Mouse (Mus musculus) neutrophil, adult 5-6 weeks (primary cell): ENCODE results near the gene Olfr1115. TPM values are rescaled to one million over a fixed set of nuclear protein-coding genes. Genes with fewer than 3 reads are reported as not detected.
"Not testable (repeated sequence)": the region's sequence is repeated elsewhere in the genome, so short reads cannot be mapped to it uniquely, and the experiment has no call there.

ENCODE experiments used
- ATAC-seq: fragments of 151-379, 151-347 bp; 2 replicates; pipeline ENCODE4 v1.8.0; 2017; ENCODE audit warnings: mild to moderate bottlenecking, moderate TSS enrichment; ENCODE audit not compliant: insufficient number of reproducible peaks, poor library complexity, low FRiP score, severe bottlenecking; ENCODE audit errors: extremely low read depth
- total RNA-seq: library from RNA; stranded (forward); fragments of 200-1000 nt; gene quantifications from 2 replicates; pipeline ENCODE4 v1.2.3, GENCODE M21; 2017

Olfr1115 gene
- not detected in 2 replicates for total RNA-seq

DNA sequence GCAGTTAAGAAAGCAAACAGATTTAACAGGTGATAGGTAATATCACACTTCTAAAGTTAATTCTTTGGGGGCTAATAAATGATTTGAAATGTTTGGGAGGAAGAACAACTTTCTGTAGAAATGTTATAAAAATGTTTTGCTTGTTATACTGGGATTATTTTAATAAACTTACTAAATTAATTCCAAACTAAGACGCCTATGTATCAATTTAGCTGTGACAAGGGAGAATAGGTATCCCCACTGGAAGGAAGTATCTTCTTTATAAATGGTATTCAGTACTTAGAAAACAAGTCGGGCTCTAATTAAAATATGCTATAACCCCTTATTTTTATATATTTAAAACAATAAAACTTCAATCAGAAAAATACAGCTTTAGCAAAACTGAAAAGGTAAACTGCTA is at the start of gene Olfr1115:
Gene Olfr1115, plus strand, starts transcription at position 301 of the 400 bp plus-strand sequence.
- ATAC-seq, result no peak

DNA sequence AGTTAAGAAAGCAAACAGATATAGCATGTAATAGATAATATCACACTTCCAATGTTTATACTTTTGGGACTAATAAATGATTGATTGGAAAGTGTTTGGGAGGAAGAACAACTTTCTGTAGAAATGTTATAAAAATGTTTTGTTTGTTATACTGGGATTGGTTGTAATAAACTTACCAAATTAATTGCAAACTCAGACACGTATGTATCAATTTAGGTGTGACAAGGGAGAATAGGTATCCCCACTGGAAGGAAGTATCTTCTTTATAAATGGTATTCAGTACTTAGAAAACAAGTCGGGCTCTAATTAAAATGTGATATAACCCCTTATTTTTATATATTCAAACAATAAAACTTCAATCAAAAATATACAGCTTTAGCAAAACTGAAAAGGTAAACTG is 39.1 kb upstream of the Olfr1115 start, which contains the start of gene Olfr1113:
Gene Olfr1113, plus strand, starts transcription at position 301 of the 400 bp plus-strand sequence.
- ATAC-seq, result no peak

DNA sequence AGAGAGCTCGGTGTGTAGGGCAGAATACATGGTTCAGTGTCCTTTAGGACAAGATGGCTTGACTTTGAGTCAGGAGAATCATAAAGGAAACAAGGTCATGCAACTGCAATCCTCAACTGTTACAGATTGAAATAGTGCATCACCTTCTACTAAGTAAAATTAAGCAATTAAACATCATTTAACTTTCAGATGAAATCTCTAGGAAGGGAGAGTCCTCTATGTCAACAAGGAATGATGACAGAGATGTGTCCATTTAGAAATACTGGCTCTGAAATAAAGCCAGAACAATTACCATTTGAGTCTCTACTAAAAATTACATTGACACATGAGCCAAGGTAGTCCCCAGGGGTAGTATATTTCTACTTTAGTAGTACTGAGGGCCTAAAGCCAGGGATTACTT is 19.4 kb downstream of the Olfr1115 start, which contains the start of gene Olfr1116:
Gene Olfr1116, plus strand, starts transcription at position 301 of the 400 bp plus-strand sequence.
- no peak for ATAC-seq

DNA sequence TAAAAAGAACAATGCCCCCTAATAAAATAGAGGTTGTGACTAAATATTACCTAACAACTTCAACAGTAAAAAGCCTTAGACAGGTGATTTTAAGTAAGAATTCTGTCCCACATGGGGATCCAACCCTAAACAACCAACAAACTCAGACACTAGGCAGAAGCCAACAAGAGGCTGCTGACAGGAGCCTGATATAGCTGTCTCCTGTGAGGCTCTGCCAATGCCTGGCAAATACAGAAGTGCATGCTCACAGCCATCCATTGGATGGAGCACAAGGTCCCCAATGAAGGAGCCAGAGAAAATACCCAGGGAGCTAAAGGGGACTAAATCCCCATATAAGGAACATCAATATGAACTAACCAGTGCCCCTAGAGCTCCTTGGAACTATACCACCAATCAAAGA is 46.2 kb downstream of the Olfr1115 start:
- not testable (repeated sequence) for ATAC-seq

Other genes starting within 250 kb of the Olfr1115 start
- not detected in 2 replicates for gene Olfr1102, start 249.6 kb upstream of the Olfr1115 start, total RNA-seq
- gene Olfr1104, start 220.9 kb upstream of the Olfr1115 start, total RNA-seq, result not detected in 2 replicates
- gene Olfr1105, start 211.5 kb upstream of the Olfr1115 start, total RNA-seq, result 0.49 TPM in 1 of 2 replicates, not detected in the other
- gene Olfr1106, start 195.7 kb upstream of the Olfr1115 start, total RNA-seq, result not detected in 2 replicates
- not detected in 2 replicates for gene Olfr1107, start 172.2 kb upstream of the Olfr1115 start, total RNA-seq
- not detected in 2 replicates for gene Olfr1109, start 152.0 kb upstream of the Olfr1115 start, total RNA-seq
- gene Olfr259, start 133.4 kb upstream of the Olfr1115 start, total RNA-seq, result not detected in 2 replicates
- gene Olfr1110, start 107.7 kb upstream of the Olfr1115 start, total RNA-seq, result not detected in 2 replicates
- gene Olfr1111, start 95.4 kb upstream of the Olfr1115 start, total RNA-seq, result not detected in 2 replicates
- not detected in 2 replicates for gene Olfr1112, start 60.2 kb upstream of the Olfr1115 start, total RNA-seq
- not detected in 2 replicates for gene Olfr1113, start 39.0 kb upstream of the Olfr1115 start, total RNA-seq
- 0.12 and 0.25 TPM in 2 replicates for gene Olfr1116, start 19.5 kb downstream of the Olfr1115 start, total RNA-seq
- gene Olfr1118, start 59.6 kb downstream of the Olfr1115 start, total RNA-seq, result 0.49 TPM in 1 of 2 replicates, not detected in the other
- gene Olfr1120, start 106.8 kb downstream of the Olfr1115 start, total RNA-seq, result not detected in 2 replicates
- gene Olfr1121, start 121.9 kb downstream of the Olfr1115 start, total RNA-seq, result not detected in 2 replicates
- not detected in 2 replicates for gene Olfr1122, start 137.8 kb downstream of the Olfr1115 start, total RNA-seq
- gene Olfr1123, start 168.6 kb downstream of the Olfr1115 start, total RNA-seq, result not detected in 2 replicates
- not detected in 2 replicates for gene Olfr1124, start 182.3 kb downstream of the Olfr1115 start, total RNA-seq
- not detected in 2 replicates for gene Olfr1126, start 205.9 kb downstream of the Olfr1115 start, total RNA-seq
- gene Pramel7, start 249.1 kb downstream of the Olfr1115 start, total RNA-seq, result not detected in 2 replicates